Mouse (Mus musculus): ENCODE results near the gene Pcdh7.

GRCm38 (mm10) chr5:57765356-57765755 lies 47.6 kb downstream of the Pcdh7 start:
- no peak for TF ChIP-seq CTCF (IDR thresholded peaks at IDR 0.05; ENCODE audit: low read depth)
- TF ChIP-seq EP300 (IDR thresholded peaks at IDR 0.05; ENCODE audit: low read depth) = no peak

Data from heart, postnatal 0 days (tissue).